Mouse (Mus musculus): ENCODE measurements around the gene Cmtm4. TPM values are rescaled to one million over a fixed set of nuclear protein-coding genes. Genes with fewer than 3 reads are reported as not detected.

The Cmtm4 gene
- polyA plus RNA-seq, 1 experiment: 58.1 TPM

- Histone ChIP-seq H3K27me3 (ENCODE audit: control insufficient read depth, insufficient read depth, low read length, poor library complexity, severe bottlenecking) (no peaks in the 10 kb centered on the region), H3K9ac (ENCODE audit: low read depth, poor library complexity, severe bottlenecking) (no peak overlapping the region), H3K9me3 (replicated peaks; ENCODE audit: control insufficient read depth, insufficient read depth, low read length, poor library complexity, severe bottlenecking) (no peaks in the 10 kb centered on the region), H3K27ac (ENCODE audit: insufficient read depth, low read length) (no peak overlapping the region), H3K36me3 (ENCODE audit: control insufficient read depth, insufficient read depth, low read length, poor library complexity, severe bottlenecking) (peaks cover 4% of the 10 kb centered on the region), H3K4me3 (ENCODE audit: low read depth, low read length) (no peak overlapping the region), H3K4me1 (ENCODE audit: control insufficient read depth, insufficient read depth, low read length) (no peaks in the 10 kb centered on the region)
- no peak for TF ChIP-seq CTCF (IDR thresholded peaks at IDR 0.05; ENCODE audit: low read depth, low read length)
- TF ChIP-seq EP300 (IDR thresholded peaks at IDR 0.05; ENCODE audit: insufficient read depth, low read depth, low read length): no peak
- TF ChIP-seq POLR2A (IDR thresholded peaks at IDR 0.05; ENCODE audit: insufficient read depth, low read length): no peak
Measured at GRCm38 (mm10) chr8:104414204-104414603, 18.6 kb upstream of the Cmtm4 start.

DNA sequence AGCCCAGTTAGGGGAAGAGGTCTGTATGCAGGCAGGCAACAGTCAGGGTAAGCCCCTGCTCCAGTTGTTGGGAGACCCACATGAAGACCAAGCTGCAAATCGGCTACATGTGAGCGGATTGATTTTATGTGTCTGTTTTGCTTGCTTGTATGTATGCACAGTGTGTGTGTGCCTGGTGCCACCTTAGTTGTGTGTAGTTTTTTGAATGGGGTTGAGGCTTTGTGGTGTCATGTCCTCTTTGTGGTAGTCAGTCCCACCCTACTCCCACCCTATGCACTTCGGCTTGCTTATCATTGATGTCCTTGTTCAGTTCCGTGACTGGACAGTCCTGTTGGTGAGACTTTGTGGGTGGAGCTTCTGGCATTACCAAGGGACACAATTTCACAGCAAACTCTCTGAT is 18.2 kb upstream of the Cmtm4 start:
- TF ChIP-seq CTCF (IDR thresholded peaks at IDR 0.05; ENCODE audit: low read depth, low read length) (no peak), POLR2A (IDR thresholded peaks at IDR 0.05; ENCODE audit: insufficient read depth, low read length) (no peak), EP300 (IDR thresholded peaks at IDR 0.05; ENCODE audit: insufficient read depth, low read depth, low read length) (no peak)
- Histone ChIP-seq H3K9ac (ENCODE audit: low read depth, poor library complexity, severe bottlenecking) (no peak overlapping the region), H3K4me1 (ENCODE audit: control insufficient read depth, insufficient read depth, low read length) (no peaks in the 10 kb centered on the region), H3K36me3 (ENCODE audit: control insufficient read depth, insufficient read depth, low read length, poor library complexity, severe bottlenecking) (peaks cover under 1% of the 10 kb centered on the region; the same call in 1 of the 2 replicates), H3K4me3 (ENCODE audit: low read depth, low read length) (no peak overlapping the region), H3K27ac (ENCODE audit: insufficient read depth, low read length) (no peak overlapping the region), H3K9me3 (replicated peaks; ENCODE audit: control insufficient read depth, insufficient read depth, low read length, poor library complexity, severe bottlenecking) (no peaks in the 10 kb centered on the region), H3K27me3 (ENCODE audit: control insufficient read depth, insufficient read depth, low read length, poor library complexity, severe bottlenecking) (no peaks in the 10 kb centered on the region)

DNA sequence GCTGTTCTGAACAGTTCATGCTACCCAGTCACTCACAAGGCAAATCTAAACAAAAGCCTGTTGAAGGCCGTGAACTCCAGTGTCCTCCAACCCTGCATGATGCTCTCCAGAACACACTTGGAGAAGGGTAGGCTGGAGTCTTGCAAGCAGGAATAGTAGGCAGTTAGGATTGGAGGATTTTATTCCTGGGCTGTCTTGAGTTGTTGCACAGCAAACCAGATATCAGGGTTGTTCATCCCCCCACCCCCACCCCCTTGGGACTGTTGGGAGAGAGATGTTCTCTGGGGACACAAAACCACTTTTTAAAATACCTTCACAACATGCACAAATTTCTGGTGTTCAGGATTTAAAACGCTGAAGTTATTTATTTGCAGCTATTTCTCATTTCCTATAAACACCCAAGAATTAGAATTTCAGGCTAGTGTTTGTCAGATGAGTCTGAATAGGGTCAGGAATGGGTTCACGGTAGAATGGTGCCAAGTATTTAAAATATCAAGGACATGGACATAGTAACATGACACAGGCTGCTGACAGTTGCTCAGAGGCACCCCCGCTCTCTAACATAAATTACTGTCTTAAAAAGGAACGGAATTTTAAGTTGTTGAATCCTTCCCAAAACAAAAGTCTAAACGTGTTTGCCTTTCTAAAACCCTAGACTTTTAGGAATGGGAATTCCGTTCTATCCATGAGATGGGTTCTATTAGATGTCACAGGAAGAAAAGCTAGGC is 17.4 kb upstream of the Cmtm4 start:
- Histone ChIP-seq H3K27me3 (ENCODE audit: control insufficient read depth, insufficient read depth, low read length, poor library complexity, severe bottlenecking) (no peaks in the 10 kb centered on the region), H3K9ac (ENCODE audit: low read depth, poor library complexity, severe bottlenecking) (no peak overlapping the region), H3K27ac (ENCODE audit: insufficient read depth, low read length) (no peak overlapping the region), H3K36me3 (ENCODE audit: control insufficient read depth, insufficient read depth, low read length, poor library complexity, severe bottlenecking) (no peaks in the 10 kb centered on the region), H3K4me3 (ENCODE audit: low read depth, low read length) (no peak overlapping the region), H3K4me1 (ENCODE audit: control insufficient read depth, insufficient read depth, low read length) (no peaks in the 10 kb centered on the region), H3K9me3 (replicated peaks; ENCODE audit: control insufficient read depth, insufficient read depth, low read length, poor library complexity, severe bottlenecking) (no peaks in the 10 kb centered on the region)
- TF ChIP-seq CTCF (IDR thresholded peaks at IDR 0.05; ENCODE audit: low read depth, low read length): no peak
- no peak for TF ChIP-seq POLR2A (IDR thresholded peaks at IDR 0.05; ENCODE audit: insufficient read depth, low read length)
- no peak for TF ChIP-seq EP300 (IDR thresholded peaks at IDR 0.05; ENCODE audit: insufficient read depth, low read depth, low read length)

DNA sequence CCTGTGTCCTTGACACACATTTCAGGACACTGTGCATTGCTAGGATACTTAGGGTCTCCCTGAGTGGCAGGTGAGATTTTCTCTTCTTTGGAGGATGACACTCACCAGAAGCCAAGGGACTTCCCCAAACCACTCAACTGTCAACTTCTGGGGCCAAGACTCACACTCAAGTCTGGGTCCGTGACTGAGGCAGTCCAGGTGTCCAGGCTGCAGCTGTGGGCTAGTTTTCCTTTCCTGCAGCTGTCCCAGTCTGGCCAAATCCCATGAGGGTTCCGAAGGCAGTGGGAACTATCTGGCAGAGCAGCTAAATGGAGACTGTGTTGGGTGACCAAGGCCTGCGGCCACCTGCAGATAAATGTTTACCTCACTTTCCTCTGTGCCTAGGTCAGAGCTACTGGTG is 16.4 kb upstream of the Cmtm4 start:
- H3K27me3 ChIP-seq (ENCODE audit: control insufficient read depth, insufficient read depth, low read length, poor library complexity, severe bottlenecking): no peaks in the 10 kb centered on the region
- H3K9ac ChIP-seq (ENCODE audit: low read depth, poor library complexity, severe bottlenecking): no peak overlapping the region
- TF ChIP-seq EP300 (IDR thresholded peaks at IDR 0.05; ENCODE audit: insufficient read depth, low read depth, low read length): no peak
- no peak for TF ChIP-seq POLR2A (IDR thresholded peaks at IDR 0.05; ENCODE audit: insufficient read depth, low read length)
- TF ChIP-seq CTCF (IDR thresholded peaks at IDR 0.05; ENCODE audit: low read depth, low read length): no peak
- H3K36me3 ChIP-seq (ENCODE audit: control insufficient read depth, insufficient read depth, low read length, poor library complexity, severe bottlenecking): no peaks in the 10 kb centered on the region
- H3K9me3 ChIP-seq (replicated peaks; ENCODE audit: control insufficient read depth, insufficient read depth, low read length, poor library complexity, severe bottlenecking): no peaks in the 10 kb centered on the region
- H3K4me3 ChIP-seq (ENCODE audit: low read depth, low read length): no peak overlapping the region
- no peak overlapping the region for H3K27ac ChIP-seq (ENCODE audit: insufficient read depth, low read length)
- no peaks in the 10 kb centered on the region for H3K4me1 ChIP-seq (ENCODE audit: control insufficient read depth, insufficient read depth, low read length)

DNA sequence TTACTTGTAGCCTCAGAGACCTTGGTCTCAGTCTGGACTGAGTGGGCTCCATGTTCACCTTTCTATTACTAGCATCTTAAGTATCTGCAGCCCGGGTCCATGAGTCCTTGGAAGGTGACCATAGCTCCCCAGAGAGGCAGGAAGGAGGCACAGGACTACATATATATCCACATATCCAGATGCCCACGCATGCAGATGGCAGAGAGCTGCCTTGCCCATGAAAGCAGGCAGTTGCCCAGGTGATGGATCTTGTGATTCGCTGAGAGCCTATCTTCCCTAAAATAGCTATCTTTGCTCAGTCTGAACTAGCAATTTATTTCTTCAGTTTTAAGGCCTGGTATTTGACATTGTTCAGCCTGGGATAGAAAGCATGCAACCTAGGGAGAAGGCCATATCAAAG is 15.9 kb upstream of the Cmtm4 start:
- H3K4me3 ChIP-seq (ENCODE audit: low read depth, low read length): no peak overlapping the region
- H3K36me3 ChIP-seq (ENCODE audit: control insufficient read depth, insufficient read depth, low read length, poor library complexity, severe bottlenecking): no peaks in the 10 kb centered on the region
- H3K27me3 ChIP-seq (ENCODE audit: control insufficient read depth, insufficient read depth, low read length, poor library complexity, severe bottlenecking): no peaks in the 10 kb centered on the region
- no peak for TF ChIP-seq POLR2A (IDR thresholded peaks at IDR 0.05; ENCODE audit: insufficient read depth, low read length)
- no peak for TF ChIP-seq CTCF (IDR thresholded peaks at IDR 0.05; ENCODE audit: low read depth, low read length)
- TF ChIP-seq EP300 (IDR thresholded peaks at IDR 0.05; ENCODE audit: insufficient read depth, low read depth, low read length): no peak
- H3K9ac ChIP-seq (ENCODE audit: low read depth, poor library complexity, severe bottlenecking): no peak overlapping the region
- H3K9me3 ChIP-seq (replicated peaks; ENCODE audit: control insufficient read depth, insufficient read depth, low read length, poor library complexity, severe bottlenecking): no peaks in the 10 kb centered on the region
- no peak overlapping the region for H3K27ac ChIP-seq (ENCODE audit: insufficient read depth, low read length)
- H3K4me1 ChIP-seq (ENCODE audit: control insufficient read depth, insufficient read depth, low read length): no peaks in the 10 kb centered on the region

DNA sequence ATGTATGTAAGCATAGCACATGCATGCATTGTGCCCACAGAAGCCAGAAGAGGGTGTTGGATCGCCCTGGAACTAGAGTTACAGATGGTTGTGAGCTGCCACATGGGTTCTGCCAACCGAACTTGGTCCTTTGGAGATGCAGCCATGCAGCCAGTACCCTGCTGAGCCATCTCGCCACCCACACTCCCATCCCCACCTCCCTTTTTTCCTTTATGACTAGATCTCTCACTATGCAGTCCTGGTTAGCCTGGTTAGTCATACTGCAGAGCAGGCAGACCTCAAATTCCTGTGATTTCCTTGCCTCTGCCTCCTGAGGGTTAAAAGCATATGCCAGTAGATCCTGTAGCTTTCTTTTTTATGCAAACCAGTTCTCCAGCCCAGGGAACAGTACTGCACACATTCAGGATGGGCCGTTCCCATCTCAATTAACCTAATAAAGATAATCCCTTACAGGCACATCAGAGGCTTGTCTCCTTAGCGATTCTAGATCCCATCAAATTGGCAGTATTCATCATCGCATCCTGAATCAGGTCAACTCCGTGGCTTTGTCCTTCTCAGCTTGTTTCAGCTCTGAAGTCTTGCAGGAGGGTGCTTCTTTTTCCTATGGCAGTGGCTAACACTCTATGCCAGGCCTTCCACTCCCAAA is 15.1 kb upstream of the Cmtm4 start:
- Histone ChIP-seq H3K9me3 (replicated peaks; ENCODE audit: control insufficient read depth, insufficient read depth, low read length, poor library complexity, severe bottlenecking) (no peaks in the 10 kb centered on the region), H3K9ac (ENCODE audit: low read depth, poor library complexity, severe bottlenecking) (no peak overlapping the region), H3K27ac (ENCODE audit: insufficient read depth, low read length) (0 out of 2 replicates have a peak overlapping the region, but pooled peaks have one; percentile 4), H3K36me3 (ENCODE audit: control insufficient read depth, insufficient read depth, low read length, poor library complexity, severe bottlenecking) (no peaks in the 10 kb centered on the region), H3K4me1 (ENCODE audit: control insufficient read depth, insufficient read depth, low read length) (no peaks in the 10 kb centered on the region), H3K4me3 (ENCODE audit: low read depth, low read length) (no peak overlapping the region), H3K27me3 (ENCODE audit: control insufficient read depth, insufficient read depth, low read length, poor library complexity, severe bottlenecking) (no peaks in the 10 kb centered on the region)
- TF ChIP-seq EP300 (IDR thresholded peaks at IDR 0.05; ENCODE audit: insufficient read depth, low read depth, low read length) (no peak), POLR2A (IDR thresholded peaks at IDR 0.05; ENCODE audit: insufficient read depth, low read length) (no peak), CTCF (IDR thresholded peaks at IDR 0.05; ENCODE audit: low read depth, low read length) (no peak)
